Mouse (Mus musculus) kidney, adult 18-20 months (tissue): ENCODE data around the gene Esam.

Experiments
- DNase-seq: peaks from one replicate; pipeline ENCODE4 v3.0.0; 2021

The Esam gene

DNA sequence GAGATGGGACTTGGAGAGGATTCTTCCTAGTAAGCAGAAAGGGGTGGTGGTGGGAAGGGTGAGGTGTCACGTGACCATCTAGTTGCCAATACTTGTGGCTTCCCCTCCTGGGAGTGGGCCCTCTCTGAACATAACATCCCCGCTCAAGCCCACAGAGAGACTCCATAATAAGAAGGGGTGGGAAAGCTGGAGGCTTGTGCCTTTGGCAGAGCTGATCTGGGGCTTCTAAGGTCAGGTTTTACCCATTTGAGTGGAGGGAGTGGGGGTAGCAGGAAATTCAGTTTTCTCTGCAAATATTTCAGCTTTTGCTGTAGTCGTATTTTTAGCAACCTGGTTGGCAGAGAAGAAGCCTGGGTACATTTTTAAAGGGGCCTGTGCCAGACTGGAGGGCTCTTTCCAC lies 28.5 kb downstream of the Esam start:
- no peak for DNase-seq

DNA sequence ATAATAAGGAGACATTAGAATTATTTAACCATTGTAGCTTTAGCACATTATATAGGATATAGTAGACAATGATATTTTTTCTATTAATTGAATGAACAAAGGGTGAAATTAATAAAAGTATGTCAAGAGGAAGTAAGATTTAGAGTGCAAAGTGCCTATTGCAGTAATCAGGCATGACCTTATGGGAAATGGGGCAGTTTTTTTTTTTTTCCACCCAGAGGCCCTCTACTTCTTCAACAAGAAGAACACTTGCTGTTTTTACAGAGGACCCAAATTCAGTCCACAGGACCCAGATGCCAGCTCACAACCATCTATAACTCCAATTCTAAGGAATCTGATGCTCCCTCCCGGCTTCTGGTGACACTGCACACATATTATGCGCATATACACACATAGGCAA lies 32.7 kb downstream of the Esam start:
- no peak for DNase-seq

DNA sequence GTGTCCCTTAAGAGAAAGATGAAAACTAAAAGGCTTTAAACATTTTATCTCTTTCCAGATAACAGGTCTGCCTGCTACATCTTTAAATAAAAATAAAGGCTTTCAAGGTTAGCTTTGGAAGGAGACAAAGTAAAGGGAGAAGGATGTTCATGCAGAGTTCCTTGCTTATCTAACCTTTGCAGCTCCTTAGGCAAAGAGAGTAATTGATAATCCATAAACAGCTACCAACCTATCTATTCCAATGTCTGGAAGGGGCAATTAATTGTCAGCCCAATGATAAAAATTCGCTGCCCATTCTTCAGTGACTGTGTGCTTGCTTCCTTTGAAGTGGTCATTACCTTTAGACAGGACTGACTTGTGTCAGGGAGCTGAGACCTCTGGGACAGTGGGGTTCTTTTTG lies 35.9 kb downstream of the Esam start:
- DNase-seq, result no peak

DNA sequence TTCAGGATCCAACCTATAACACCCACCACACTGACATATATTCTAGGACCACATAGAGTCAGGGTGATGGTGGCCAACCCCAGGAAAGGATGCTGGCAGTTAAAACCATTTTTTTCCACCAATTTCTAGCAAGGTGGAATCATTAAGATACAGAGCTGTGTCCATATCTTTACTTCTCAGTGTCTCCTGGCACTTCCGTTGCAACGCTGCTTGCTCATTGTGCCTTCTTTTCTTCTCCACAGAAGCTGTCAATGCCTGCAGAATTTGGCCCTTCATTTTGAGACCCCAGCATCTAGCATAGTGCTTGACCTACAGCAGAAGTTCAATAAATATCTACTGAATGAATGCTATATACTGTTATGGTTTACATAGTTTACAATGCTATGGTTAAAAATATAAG lies 39.1 kb downstream of the Esam start:
- no peak for DNase-seq

DNA sequence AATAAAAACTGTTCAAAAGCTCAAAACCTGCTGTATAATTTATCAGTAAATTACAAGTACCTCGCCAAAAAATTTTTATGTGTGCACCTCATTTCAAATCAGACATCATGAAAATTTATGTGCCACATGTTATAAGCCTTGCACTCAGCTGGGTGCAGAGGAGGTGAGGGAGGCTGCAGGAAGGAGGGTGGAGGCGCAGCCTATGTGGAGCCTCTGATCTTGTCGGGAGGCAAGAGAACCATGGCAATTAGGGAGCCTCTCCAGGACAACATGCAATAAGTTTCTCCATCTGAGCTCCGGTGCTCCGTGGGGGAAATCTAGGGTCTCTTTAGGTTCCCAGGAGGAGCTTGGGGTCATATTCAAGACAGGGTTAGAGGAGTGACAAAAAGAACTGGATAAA lies 39.6 kb downstream of the Esam start:
- no peak for DNase-seq

DNA sequence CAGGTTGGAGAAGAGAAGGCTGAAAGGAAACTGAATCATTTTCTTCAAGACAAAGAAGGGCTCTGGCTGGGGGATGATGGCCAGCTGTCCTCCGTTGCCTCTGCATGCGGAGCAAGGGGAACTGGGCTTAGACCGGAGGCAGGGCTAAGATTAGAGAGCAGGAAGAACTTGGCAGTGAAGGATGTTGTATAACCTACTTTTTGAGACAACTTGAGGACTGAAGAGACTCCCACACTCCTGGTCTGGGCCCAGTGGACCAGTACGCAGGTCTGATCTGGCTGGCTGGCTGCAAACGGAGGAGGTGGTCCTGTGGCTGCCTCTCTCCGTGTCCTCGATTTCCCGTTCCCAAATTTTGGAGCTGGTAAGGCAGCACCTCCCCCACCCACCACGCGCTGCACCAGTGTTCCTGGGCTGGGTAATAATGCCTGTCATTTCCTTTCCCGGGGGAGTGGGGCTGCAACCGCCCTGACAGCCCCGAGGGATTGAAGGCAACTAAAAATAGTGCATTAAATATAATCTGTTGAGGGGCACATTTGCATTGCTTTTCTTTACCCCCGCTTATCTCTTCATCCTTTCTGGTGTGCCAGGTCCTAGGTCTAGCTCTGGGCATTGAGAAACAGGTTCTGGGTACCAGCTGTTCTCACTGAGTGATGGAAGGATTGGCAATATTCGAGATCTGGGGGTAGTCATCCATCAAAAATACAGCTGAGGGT lies 40.2 kb downstream of the Esam start:
- peak; percentile 42 for DNase-seq

DNA sequence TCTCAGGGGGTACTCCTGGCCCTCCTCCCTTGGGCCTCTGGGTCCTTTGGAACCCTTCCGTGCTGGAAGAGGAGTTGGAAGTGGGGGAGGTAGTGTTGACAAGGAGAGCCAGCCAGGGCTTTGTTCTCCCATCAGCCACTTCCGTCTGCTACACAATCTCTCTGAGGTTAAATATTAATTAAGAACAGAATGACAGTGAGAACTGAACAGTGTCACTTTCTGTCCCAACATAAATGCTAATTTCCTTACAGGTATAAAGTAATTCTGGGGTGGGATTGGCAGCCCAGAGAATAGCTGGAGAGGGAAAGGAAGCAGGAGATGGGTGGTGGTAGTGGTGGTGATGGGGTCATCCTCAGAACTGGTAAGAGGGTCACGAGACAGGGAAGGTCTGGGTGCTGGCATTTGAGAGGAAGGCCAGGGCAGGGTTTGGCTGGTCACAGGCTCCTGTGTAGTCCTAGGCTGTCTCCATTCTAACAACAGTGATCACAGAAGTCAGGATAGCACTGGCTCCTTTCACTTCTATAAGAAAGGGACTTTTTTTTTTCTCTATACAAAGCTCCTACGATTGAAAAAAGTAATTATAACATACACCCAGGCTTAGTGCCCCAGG lies 40.8 kb downstream of the Esam start:
- peak; percentile 38 for DNase-seq

DNA sequence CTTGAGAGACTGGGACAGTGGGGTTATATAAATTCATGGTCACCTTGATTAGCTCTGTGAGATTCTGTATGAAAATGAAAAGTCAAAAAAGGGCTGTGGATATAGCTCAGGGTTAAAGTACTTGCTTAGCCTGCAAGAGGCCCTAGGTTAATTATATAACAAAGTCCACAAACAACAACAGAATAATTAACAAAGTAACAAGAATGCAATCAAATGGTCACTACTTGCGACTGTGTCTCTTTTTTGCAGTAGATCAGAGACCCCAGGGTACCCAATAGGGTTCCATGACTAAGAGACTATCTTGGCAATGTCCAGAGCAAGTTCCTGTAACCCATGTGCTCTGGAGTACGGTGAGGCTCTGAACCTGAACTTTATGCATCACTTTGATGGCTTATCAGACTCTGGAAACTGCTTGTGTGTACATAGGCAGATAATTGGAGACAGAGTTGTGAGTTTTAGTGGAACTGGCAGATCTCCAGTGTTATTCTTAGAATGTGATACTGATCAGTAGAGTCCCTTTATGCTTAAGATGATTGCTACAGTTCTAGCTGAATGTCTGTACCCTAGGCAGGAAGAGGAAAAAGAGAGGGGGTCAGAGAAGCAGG lies 41.5 kb downstream of the Esam start:
- DNase-seq, result peak; percentile 12

DNA sequence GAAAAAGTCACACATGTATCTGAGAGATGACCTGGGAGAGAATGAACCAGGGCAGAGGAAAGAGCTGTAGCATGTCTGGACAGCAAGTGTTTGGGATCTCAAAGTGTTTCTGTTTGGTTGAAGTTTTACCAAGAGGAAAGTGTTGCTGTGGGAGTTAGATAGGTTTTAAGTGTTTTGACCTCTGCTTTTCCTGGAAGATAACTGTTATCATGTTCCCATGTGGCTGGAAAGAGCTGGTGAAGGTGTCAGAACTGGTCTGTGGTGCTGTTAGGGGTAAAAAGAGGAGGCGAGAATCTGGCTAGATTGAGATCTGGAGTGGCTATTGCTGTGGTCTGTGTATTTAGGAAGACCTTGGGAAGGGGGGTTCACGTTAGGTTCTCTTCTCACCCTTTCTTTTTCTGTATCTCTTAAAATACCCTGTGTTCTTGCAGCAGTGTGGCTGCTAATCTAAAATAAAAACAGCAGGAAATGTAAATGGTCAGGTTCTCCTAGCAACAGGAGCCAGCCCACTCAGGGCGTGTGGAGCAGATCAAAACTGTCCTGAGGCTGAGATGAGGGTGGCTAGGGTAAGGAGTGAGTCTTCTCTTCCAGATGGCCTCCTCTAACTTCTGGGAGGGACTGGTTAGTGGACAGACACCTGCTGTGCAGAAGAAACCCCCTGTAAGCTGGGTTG lies 44.5 kb downstream of the Esam start:
- DNase-seq, result no peak

DNA sequence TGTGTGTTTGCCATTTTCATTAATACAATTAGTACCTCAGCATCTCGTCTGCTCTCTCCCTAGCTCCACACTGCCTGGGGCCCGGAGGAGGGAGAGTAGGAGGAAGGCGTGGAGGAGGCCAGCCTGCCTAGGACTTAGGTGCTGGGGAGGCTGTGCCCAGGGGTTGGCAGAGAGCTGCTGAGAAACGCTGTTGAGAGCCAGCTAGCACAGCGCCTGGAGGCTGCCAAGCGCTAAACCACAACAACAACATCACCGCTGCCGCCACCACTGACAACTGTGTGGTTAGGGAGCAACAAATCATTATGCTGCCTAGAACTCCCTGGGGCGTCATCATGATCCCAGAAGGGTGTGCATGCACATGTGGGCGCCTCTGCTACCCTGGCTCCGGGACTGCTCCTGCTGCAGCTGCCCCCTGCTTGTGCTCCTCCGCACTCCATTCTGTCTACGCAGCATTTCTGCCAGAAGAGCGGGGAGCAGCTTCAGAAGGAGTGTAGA lies 48.6 kb downstream of the Esam start:
- DNase-seq, result no peak

DNA sequence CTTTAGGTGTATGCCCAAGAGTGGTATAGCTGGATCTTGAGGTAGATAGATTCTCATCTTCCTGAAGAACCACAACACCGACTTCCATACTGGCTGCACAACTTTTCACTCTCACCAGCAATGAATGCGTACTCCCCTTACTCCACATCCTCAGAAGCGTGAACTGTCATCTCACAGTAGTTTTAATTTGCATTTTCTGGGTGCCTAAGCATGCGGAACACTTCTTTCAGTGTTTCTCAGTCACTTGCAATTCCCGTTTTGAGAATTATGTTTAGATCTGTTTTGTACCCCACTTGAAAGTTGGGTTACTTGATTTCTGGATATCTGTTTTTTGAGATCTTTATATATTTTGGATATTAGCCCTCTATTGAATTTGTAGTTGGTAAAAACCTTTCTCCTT lies 55.7 kb downstream of the Esam start:
- no peak for DNase-seq

DNA sequence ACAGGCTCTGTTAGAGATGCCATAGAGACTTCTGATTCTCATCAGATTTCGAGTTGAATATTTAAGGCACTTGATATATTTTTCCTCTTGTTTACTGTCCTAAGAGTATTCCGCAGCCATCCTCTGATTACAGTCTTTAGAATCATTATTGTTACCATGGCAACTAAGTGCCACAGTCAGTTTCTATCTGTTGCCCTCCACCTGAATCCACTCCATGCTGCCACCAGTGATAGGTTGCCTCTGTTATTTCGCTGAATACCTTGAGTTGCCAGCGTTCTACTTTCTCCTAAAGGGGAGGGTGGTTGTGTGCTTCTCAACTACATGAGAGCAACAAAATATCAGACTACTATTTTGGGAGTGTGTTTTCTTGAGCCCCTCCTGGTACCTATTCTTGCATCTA lies 58.8 kb downstream of the Esam start:
- DNase-seq, result no peak
